Mouse (Mus musculus): ENCODE results near the gene Stom. TPM values are rescaled to one million over a fixed set of nuclear protein-coding genes. Genes with fewer than 3 reads are reported as not detected.

Gene Stom
- polyA plus RNA-seq, 1 experiment from 2014 or later = 10.1 TPM

DNA sequence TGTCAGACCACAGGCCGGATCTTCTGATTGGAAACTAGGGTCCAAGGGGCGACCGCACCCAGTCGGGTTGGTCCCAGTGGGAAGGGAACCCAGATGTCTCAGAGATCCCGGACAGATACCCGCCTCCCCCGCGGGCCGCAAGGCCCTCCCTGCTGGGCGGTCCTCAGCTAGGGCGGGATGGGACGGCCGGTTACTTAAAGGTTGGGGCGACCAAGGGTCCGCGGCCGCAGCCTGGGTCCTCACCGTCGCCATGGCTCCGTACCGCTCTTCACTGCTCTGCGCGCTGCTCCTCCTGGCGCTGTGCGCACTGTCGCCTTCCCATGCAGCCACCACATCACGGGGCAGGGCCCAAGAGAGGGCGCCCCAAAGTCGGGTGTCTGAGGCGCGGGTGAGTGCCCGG, 54.6 kb downstream of the Stom start:
- H3K36me3 ChIP-seq (replicated peaks) = no peaks in the 10 kb centered on the region
- peak overlapping the region; percentile 46 for H3K4me3 ChIP-seq
- no peaks in the 10 kb centered on the region for H3K9me3 ChIP-seq
- peaks cover 13% of the 10 kb centered on the region for H3K4me1 ChIP-seq
- H3K27ac ChIP-seq = 0 out of 2 replicates have a peak overlapping the region, but pooled peaks have one; percentile 1
- no peak for DNase-seq (ENCODE audit: extremely low spot score, low spot score)
- WGBS = 2% methylated on average over 32 of the region's 32 CpGs
- H3K27me3 ChIP-seq (ENCODE audit: poor library complexity, severe bottlenecking) = peaks cover 56% of the 10 kb centered on the region

DNA sequence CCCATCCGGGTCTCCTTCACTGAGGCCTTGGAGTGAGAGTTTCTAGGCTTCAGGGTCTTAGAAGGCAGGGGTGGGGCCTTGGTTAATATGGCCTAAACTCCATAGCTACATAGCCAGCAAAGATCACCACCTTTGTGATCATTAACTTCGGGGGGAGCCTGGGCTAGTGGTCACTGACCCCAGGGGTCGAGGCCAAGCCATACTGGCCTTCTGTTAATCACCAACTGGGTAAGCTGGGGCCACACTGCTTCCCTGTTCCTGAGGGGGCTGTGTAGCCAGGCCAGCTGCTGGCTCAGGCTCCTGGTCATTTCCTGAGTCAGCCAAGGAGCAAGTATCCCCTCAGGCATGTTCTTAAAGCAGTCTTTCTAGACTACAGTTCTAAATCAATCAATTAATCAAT, 56.8 kb downstream of the Stom start:
- peaks cover 13% of the 10 kb centered on the region for H3K4me1 ChIP-seq
- no peaks in the 10 kb centered on the region for H3K36me3 ChIP-seq (replicated peaks)
- no peaks in the 10 kb centered on the region for H3K9me3 ChIP-seq
- peaks cover 52% of the 10 kb centered on the region for H3K27me3 ChIP-seq (ENCODE audit: poor library complexity, severe bottlenecking)
- no peak for DNase-seq (ENCODE audit: extremely low spot score, low spot score)
- no peak overlapping the region for H3K4me3 ChIP-seq
- no peak overlapping the region for H3K27ac ChIP-seq
- 79% methylated on average over 3 of the region's 3 CpGs for WGBS

DNA sequence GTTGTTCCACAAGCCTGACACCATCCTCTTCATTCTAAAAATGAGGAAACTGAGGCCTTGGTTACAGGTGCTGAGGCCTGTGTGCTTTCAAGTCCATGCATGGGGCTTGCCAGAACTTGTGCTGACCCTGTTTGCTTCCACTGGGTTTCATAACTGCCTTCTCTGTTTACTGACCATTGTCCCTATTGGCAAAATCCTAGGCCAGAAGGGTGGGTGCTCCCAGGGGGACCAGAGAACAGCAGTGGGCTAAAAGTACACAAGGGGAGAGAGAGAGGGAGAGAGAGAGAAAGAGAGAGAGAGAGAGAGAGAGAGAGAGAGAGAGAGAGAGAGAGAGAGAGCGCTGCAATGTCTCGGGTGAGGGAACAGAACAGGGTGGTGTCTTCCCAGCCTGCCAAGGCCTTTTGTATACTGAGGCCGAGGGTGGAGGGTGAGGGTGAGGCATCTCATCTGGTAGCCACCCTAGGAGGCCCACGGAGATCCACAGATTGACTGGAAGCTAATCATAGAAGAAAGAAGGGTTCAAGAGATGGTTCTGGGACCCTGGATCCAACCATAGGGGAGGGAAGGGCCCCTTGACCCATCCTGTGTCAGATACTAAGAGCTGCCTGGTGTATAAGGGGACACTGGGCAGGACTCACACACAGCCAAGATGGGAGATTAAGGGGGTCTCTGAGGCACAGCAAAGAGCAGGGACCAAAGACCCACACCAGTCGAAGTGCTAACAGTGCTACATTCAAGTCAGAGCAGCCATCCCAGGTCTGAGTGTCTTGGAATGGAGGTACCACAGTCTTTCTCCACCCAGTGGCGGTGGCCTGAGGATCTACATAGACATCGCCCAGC, 58.2 kb downstream of the Stom start:
- WGBS = 83% methylated on average over 7 of the region's 7 CpGs
- DNase-seq (ENCODE audit: extremely low spot score, low spot score) = no peak
- Histone ChIP-seq H3K9me3 (no peaks in the 10 kb centered on the region), H3K27ac (no peak overlapping the region), H3K36me3 (replicated peaks) (no peaks in the 10 kb centered on the region), H3K27me3 (ENCODE audit: poor library complexity, severe bottlenecking) (peaks cover 38% of the 10 kb centered on the region), H3K4me3 (no peak overlapping the region), H3K4me1 (peaks cover 17% of the 10 kb centered on the region)

DNA sequence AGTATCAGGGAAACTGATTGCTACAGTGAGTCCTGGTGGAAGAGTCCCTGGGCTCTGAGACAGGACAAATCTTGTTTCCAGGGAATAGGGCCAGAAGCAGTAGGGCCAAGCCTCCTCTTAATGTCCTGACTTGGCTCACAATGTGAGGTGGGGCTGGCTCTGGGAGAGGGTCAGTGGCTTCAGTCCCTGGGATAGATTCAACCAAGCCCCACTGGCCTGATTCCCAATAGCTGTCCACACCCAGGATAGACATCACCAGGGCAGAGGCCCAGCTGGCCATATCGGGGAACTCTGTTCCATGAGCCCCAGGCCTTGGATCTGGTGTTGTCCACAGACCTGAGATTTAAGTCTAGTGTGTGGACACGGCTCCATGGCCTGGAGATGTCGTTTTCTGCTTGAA, 59.1 kb downstream of the Stom start:
- Histone ChIP-seq H3K27me3 (ENCODE audit: poor library complexity, severe bottlenecking) (peaks cover 29% of the 10 kb centered on the region), H3K4me3 (no peak overlapping the region), H3K27ac (no peak overlapping the region), H3K9me3 (no peaks in the 10 kb centered on the region), H3K4me1 (peaks cover 18% of the 10 kb centered on the region), H3K36me3 (replicated peaks) (no peaks in the 10 kb centered on the region)
- WGBS = 78% methylated on average over 3 of the region's 3 CpGs
- DNase-seq (ENCODE audit: extremely low spot score, low spot score) = no peak

DNA sequence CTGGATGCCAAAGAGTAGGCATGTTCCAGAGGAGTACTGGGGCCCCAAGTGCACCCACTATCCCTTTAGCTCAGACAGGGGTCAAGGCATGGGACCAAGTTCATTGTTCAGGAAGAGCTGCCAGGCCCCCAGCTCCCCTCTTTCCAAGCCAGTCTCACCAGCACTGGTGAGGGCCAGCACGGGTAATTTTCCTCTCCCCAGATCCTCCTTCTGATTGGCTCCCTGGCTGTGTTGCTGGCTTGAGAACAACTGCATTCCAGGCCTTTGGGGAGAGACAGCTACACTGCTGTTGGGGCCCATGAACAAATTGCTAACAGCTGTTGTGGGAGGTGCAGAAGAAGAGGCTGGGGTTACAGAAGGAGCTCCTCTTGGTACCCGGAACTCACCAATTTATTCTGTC, 63.2 kb downstream of the Stom start:
- H3K9me3 ChIP-seq = no peaks in the 10 kb centered on the region
- 46% methylated on average over 2 of the region's 2 CpGs for WGBS
- no peak for DNase-seq (ENCODE audit: extremely low spot score, low spot score)
- peaks cover 30% of the 10 kb centered on the region for H3K4me1 ChIP-seq
- H3K4me3 ChIP-seq = no peak overlapping the region
- peak overlapping the region; percentile 70 for H3K27ac ChIP-seq
- H3K36me3 ChIP-seq (replicated peaks) = no peaks in the 10 kb centered on the region
- peaks cover 5% of the 10 kb centered on the region; the same call in 1 of the 2 replicates for H3K27me3 ChIP-seq (ENCODE audit: poor library complexity, severe bottlenecking)

DNA sequence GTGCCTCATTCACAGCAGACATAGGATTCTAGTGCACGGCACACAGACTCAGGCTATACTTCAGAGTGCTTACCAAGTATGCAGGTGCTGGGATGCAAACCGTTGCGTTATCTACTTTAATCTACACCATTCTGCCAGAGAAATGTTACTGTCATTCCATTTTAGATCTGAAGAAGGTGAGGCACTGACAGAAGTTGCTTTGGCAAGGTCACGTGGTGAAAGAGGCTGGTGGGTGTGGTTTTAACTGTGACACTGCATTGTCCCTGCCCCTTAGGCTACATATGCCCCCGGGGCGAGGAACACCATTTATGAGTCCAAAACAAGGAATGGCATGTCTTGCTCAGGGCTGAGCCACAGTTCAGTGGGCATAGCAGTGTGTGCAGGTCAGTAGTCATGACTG, 63.9 kb downstream of the Stom start:
- no peak overlapping the region for H3K4me3 ChIP-seq
- 85% methylated on average over 6 of the region's 6 CpGs for WGBS
- H3K36me3 ChIP-seq (replicated peaks) = no peaks in the 10 kb centered on the region
- DNase-seq (ENCODE audit: extremely low spot score, low spot score) = no peak
- no peaks in the 10 kb centered on the region for H3K9me3 ChIP-seq
- peaks cover 30% of the 10 kb centered on the region for H3K4me1 ChIP-seq
- no peak overlapping the region for H3K27ac ChIP-seq
- peaks cover 8% of the 10 kb centered on the region for H3K27me3 ChIP-seq (ENCODE audit: poor library complexity, severe bottlenecking)

DNA sequence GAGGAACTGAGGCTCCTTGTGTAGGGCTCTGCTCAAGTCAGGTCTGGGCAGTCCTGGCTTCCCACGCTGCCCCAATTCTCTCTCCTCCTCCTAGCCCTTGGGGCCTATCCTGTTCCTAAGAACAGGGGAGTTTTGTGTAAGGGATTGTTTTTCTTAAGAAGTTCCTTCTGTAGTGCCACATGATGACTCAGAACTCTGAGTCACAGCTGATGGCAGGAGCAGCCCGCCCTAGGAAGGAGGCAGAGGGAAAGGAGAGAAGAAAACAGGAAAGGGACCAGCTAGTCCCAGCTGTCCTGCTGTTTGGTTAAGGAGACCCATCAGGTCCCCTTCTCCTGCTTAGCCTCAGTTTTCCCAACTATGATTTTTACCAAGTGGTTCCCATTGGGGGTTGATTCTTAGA, 65.0 kb downstream of the Stom start:
- Histone ChIP-seq H3K4me3 (no peak overlapping the region), H3K4me1 (peaks cover 30% of the 10 kb centered on the region), H3K9me3 (no peaks in the 10 kb centered on the region), H3K27ac (no peak overlapping the region), H3K27me3 (ENCODE audit: poor library complexity, severe bottlenecking) (peaks cover 11% of the 10 kb centered on the region), H3K36me3 (replicated peaks) (no peaks in the 10 kb centered on the region)
- WGBS = 65% methylated on average over 2 of the region's 2 CpGs
- no peak for DNase-seq (ENCODE audit: extremely low spot score, low spot score)

DNA sequence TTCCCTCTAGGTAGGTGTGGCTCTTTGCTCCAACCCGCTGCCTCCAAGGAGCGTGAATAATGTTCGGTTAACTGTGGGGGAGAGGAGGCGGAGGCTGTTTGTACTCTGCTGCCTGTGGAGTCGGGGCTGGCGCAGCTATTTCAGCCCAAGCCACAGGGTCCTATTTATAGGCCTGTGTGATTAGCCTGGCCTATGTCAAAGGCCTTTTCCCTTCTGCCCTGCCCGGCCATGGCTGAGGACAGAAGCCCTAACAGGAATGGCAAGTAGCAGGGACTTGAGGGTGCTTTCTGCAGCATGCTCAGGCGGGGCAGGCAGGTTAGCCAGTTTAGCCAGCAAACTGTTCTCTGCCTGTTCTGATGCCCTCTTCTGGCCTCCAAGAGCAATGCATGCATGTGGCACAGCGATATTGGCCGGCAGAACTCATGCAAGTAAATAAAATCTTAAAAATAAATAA, 66.2 kb downstream of the Stom start:
- peak overlapping the region; percentile 73 for H3K27ac ChIP-seq
- peaks cover 18% of the 10 kb centered on the region for H3K27me3 ChIP-seq (ENCODE audit: poor library complexity, severe bottlenecking)
- WGBS = 9% methylated on average over 10 of the region's 10 CpGs
- H3K36me3 ChIP-seq (replicated peaks) = no peaks in the 10 kb centered on the region
- peaks cover 40% of the 10 kb centered on the region for H3K4me1 ChIP-seq
- peak; percentile 63 for DNase-seq (ENCODE audit: extremely low spot score, low spot score)
- peak overlapping the region; percentile 26; the same call in 1 of the 2 replicates for H3K4me3 ChIP-seq
- no peaks in the 10 kb centered on the region for H3K9me3 ChIP-seq

DNA sequence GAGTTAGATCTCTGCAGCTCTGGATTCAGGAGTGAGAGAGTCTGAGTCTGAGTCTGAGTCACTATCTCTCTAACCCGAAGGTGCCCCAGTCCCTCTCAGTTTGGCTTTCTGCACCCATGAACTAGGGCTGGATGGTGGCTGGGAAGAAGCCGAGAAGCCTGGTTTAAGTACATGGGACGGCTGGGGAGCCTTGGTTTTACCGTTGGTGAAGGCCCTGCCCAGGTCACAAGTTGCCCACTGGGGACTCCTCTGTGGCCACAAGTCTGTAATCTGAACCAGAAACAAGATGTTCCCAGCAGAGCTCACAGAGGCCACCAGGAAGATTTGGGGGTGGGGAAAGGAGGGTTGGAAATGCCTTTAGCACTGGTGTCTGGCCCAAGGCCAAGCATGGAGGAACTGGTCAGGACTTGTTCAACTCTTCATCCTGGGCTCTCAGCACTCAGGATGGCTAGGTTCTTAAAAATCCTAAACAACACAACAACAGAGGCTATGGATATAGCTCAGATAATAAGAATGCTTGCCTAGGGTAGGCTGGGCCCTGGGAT, 67.0 kb downstream of the Stom start:
- H3K4me1 ChIP-seq = peaks cover 43% of the 10 kb centered on the region
- H3K9me3 ChIP-seq = no peaks in the 10 kb centered on the region
- peaks cover 20% of the 10 kb centered on the region for H3K27me3 ChIP-seq (ENCODE audit: poor library complexity, severe bottlenecking)
- no peaks in the 10 kb centered on the region for H3K36me3 ChIP-seq (replicated peaks)
- no peak overlapping the region for H3K4me3 ChIP-seq
- H3K27ac ChIP-seq = peak overlapping the region; percentile 73; the same call in 1 of the 2 replicates
- no peak for DNase-seq (ENCODE audit: extremely low spot score, low spot score)
- WGBS = 81% methylated on average over 4 of the region's 4 CpGs

DNA sequence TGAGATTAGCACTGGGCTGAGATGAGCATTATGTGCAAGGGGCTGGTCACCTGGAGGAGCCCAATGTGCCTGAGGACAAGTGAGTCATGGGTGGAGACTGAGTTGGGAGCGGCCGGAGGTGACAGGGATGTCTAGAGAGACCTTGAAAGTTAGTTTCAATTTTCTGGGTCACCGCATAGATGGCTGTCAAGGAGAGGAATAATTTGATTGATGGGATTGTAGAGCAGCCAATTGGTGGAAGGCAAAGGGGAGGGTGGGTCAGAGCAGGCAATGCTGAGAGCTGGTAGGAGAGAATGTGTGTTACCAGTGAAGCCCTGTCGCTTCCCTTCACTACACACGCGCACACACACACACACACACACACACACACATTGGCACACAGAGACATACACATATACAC, 67.6 kb downstream of the Stom start:
- Histone ChIP-seq H3K27me3 (ENCODE audit: poor library complexity, severe bottlenecking) (peaks cover 26% of the 10 kb centered on the region), H3K27ac (0 out of 2 replicates have a peak overlapping the region, but pooled peaks have one; percentile 2), H3K4me1 (peaks cover 43% of the 10 kb centered on the region), H3K4me3 (no peak overlapping the region), H3K36me3 (replicated peaks) (no peaks in the 10 kb centered on the region), H3K9me3 (no peaks in the 10 kb centered on the region)
- WGBS = 90% methylated on average over 6 of the region's 6 CpGs
- no peak for DNase-seq (ENCODE audit: extremely low spot score, low spot score)

DNA sequence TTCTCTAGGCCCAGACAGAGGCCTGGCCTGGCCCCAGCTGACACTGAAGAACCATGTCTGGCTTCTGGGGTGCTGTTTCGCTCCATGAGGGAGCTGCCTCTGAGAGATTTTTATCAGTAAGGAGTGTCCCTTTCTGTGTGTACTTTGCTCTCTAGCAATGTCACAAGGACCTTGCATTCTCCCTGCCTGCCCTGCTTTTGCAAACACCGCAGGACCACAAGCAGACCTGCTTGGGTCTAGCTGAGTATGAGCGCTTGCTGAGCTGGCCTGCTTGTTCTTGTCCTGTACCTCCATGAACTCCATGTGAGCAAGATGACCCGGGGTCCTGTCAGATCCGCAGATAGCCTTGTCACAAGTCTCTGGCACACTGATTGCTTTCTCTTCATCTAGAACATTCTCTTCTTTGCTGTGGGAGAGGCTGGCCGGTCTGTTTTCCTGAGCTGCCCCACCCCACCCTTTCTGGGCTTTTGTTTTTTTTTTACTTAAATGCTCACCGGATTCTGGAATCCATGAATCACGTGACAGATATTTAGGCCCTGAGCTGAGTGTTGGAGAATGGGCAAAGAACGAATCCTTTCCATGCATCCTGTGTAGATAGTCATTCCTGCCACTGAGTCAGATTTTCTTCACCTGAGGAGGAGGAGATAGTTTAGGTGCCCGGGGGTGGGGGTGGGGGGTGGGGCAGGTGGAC, 68.8 kb downstream of the Stom start:
- H3K4me1 ChIP-seq = peaks cover 34% of the 10 kb centered on the region
- H3K9me3 ChIP-seq = no peaks in the 10 kb centered on the region
- H3K36me3 ChIP-seq (replicated peaks) = no peaks in the 10 kb centered on the region
- no peak for DNase-seq (ENCODE audit: extremely low spot score, low spot score)
- no peak overlapping the region for H3K27ac ChIP-seq
- H3K4me3 ChIP-seq = no peak overlapping the region
- peaks cover 26% of the 10 kb centered on the region for H3K27me3 ChIP-seq (ENCODE audit: poor library complexity, severe bottlenecking)
- 83% methylated on average over 10 of the region's 10 CpGs for WGBS

DNA sequence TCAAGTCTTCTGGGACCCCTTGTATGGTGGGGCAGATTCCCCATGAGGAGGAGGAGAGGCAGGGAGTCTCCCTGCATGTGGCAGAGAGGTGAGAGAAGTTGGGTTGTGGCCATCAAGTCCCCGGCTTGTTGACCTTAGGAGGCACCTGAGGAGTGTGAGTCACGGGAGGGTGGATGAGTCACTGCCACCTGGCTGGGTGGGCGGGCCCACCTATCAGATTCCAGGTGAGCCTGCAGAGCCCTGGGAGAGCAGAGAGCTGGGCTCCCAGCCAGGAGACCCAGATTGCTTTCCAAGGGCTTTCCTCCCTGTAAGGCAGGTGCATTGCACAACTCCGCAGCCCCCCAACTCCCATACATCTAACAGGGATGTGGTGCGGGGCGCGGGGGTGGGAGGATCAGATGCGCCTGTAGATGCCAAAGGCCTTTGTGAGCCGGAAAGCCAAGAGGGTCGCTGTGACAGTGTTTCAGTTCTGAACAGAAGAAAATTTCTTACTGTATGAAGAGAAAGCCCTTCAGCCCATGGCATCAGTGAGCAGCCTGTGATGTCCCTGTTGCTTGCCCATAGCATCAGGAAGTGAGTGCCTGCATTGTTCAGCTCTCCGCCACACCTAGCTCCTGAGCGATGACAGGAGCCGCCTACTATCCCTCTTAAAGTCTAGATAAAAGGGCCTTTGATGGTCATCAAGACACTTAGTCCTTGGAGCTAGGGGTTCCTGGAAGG, 69.5 kb downstream of the Stom start:
- no peak overlapping the region for H3K27ac ChIP-seq
- peaks cover 32% of the 10 kb centered on the region for H3K4me1 ChIP-seq
- 87% methylated on average over 13 of the region's 13 CpGs for WGBS
- H3K4me3 ChIP-seq = no peak overlapping the region
- no peak for DNase-seq (ENCODE audit: extremely low spot score, low spot score)
- no peaks in the 10 kb centered on the region for H3K36me3 ChIP-seq (replicated peaks)
- H3K27me3 ChIP-seq (ENCODE audit: poor library complexity, severe bottlenecking) = peaks cover 26% of the 10 kb centered on the region
- no peaks in the 10 kb centered on the region for H3K9me3 ChIP-seq

Measured in forebrain, embryonic 10.5 days (tissue).